Mouse (Mus musculus) retina, postnatal 1 day (tissue): ENCODE measurements at regions not wholly inside any gene's neighbourhood (a gene's known extent, or its start where the extent isn't known, plus 50 kb on each side); places are given as distances from the start of the nearest gene placed in this dataset.
A peak's percentile ranks its signal among the peaks of the same experiment; 100 is the strongest.

Experiments
- DNase-seq: peaks from one replicate; pipeline ENCODE4 v3.0.0-alpha.2; 2012

DNA sequence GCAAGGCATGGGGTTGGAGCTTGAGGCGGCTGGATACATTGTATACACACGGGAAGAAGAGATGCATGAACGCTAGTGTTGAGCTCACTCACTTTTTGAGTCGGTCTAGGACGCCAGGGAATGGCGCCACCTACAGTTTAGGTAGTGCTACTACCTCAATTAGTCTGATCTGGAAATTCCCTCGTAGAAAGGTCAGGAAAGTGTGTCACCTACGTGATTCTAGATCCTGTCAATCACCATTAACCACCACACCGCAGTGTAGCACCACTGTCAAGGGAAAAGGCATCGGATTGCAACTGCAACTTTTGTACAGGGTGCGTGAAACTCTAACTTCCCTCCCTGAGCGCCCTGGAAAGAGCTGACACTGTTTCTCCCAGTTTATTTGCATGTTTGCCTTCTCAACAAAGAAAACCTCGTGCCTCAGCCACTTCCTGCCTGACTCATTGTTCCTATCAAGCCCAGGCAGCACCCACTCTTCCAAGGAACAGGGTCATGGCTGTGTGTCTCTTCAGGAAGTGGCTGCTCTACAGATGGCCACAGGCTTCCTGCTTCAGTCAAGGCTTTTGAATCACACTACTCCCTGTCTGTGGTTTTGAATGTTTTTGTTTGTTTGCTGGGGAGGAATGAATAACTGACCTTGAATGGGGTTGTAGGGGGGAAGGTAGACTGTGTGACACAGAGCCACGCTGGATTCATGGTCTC lies 231.6 kb upstream of the Jmjd1c start:
- peak; percentile 24 for DNase-seq

- no peak for DNase-seq
These were observed 230.8 kb upstream of the Jmjd1c start for GRCm38 (mm10) chr10:66865010-66865582.

GRCm38 (mm10) chr10:66871133-66871664 lies 224.7 kb upstream of the Jmjd1c start:
- no peak for DNase-seq

- no peak for DNase-seq
These were observed 224.3 kb upstream of the Jmjd1c start for GRCm38 (mm10) chr10:66871673-66872072.

DNA sequence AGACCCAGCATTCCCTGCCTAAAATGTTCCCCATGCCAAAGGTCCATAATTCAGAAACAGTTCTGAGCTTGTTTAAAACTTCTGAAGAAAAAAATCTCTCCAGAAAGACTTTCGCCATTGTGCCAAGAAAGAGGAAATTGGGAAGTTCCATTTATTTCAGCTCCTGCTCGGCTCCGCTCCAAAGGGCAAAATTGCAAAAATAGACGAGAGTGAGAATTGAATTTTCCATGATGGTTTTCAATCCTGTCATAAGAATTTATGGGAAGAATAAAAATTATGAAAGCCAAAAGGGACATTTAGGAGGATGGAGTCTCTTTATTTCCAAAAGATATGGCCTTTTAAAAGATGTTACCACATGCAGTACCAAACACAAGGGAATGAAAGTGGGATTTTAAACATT lies 222.5 kb upstream of the Jmjd1c start:
- DNase-seq = no peak

GRCm38 (mm10) chr10:66879071-66879470 lies 216.9 kb upstream of the Jmjd1c start:
- no peak for DNase-seq

DNA sequence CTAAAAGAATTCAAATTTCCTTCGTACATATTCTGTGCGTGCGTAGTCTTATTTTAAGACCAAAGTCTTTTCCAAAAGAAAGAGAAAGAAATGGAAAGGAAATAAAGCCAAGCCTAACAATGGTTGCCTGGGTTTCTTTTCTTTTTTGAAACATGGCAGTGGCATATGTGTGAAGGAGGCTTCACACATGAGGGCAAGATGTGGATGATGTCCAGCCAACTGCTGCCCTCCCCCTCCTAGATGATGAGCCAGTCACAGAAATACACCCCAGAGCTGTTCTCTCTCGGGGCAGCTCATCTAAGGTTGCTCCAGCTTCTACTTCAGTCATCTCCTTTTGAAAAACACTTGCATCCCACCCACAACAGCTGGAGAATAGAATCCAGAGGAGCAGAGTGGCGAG lies 213.1 kb upstream of the Jmjd1c start:
- no peak for DNase-seq

- no peak for DNase-seq
These were observed 210.3 kb upstream of the Jmjd1c start for GRCm38 (mm10) chr10:66885575-66885974.

DNA sequence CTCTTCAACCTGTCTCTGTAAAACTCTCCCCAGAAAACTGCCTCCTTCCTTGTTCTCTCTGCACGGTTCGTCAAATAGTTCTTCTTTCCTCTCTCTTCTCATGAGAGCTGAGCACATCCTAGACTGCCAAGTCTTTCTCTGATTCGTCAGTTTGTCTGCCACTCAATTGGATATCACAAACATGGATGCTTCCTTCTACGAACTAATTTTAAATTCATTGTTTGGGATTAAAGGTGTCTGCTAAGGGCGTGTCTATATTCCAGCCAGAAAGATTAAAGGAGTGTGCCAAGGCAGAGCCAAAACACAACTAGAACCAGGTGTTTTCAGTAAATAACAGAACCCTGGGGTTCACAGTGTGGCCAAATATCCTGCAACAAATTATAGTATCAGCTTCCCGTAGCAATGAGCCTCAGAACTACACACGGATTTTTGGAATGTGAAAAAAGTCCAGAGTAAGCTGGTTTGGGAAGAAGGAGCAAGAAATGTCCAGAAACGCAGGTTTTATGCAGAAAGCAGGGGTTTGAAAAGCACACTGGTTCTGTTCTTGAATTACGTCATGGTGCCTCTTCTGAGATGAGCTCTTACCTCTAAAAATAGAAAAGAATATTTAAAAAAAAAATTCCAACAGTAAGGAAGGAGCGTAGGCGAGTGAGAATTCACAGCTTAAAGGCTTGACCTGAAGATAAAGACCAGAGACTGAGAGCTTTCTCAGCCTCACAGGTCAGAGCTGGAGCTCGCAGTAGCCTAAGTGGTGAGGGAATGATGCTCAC lies 206.0 kb upstream of the Jmjd1c start:
- DNase-seq = no peak

GRCm38 (mm10) chr10:66891811-66892210 lies 204.1 kb upstream of the Jmjd1c start:
- no peak for DNase-seq

GRCm38 (mm10) chr10:66893836-66894235 lies 202.1 kb upstream of the Jmjd1c start:
- DNase-seq = peak; percentile 57

DNA sequence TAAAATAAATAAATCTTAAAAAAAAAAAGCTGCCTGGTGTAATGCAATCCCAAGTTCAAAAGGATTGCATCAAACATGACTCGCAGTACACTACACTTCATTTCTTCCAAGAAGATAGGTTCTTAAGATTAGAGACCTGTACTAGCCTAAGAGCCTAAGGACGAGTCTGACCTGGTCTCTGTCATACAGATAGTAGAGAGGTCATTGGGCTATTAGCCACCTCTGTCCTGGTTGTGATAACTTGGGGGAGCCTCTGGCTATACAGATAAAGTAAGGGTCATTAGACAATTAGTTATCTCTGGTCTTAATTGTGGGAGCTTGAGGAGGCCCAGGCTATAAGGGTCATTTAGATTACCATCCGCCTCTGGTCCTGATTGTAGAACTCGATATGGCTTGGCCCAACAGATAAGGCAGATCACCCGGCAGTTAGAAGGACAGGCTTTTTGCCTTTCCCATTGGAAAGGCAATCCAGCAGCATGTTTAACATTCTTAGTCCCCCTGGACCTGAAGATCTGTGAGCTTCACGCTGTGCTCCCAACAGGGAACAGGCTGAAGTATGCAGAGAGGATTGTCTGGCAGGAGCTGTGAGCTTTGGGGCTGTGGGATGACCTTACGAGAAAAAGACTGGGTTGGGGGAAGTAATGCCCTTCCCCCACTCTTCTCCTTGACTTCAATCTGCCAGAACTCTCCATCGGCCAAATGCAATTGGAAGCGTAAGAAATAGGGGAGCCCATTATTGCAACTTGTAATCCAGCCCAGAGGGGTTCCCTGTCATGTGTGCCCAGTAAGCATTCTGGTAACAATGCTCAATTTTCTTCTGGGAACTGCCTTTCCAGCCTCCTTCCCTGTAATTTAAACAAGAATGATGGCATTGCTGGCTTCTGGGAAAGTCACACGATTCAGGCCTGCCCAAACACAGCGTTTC lies 199.0 kb upstream of the Jmjd1c start:
- no peak for DNase-seq

- DNase-seq = no peak
These were observed 196.2 kb upstream of the Jmjd1c start for GRCm38 (mm10) chr10:66899724-66900123.

DNA sequence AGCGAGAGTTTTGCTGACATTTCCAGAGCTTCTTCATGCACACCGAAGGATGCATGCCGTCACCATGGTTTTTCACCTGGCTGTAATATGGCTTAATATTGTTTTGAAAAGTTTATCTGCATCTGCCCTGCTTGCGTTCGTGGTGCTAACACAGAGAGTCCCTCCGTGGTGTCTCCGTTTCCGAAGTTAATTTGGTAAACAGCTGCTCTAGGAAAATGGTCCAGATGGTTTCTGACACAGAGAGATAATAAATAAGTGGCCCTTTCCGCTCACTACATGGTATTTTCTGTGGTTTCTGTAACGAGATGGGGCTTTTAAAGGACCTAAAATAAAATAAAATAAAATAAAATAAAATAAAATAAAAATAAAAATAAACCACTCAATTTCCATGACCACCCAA lies 195.1 kb upstream of the Jmjd1c start:
- DNase-seq = no peak

DNA sequence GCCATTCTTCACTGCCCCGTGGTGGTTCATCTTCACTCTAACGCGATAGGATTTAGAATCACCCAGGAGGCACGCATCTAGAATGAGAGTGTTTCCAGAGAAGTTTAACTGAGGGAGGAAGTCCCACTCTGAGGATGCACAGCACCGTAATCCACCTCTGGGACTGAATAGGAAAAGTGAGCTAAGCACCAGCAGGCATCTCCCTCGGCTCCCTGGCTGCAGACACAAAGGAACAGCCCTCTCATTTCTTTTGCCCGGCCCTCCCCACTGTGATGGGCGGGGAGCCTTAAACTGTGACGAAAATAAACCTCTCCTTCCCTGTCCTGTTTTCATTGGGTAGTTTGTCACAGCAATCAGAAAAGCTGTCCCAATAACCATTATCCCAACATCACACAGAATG lies 194.1 kb upstream of the Jmjd1c start:
- DNase-seq = peak; percentile 47

GRCm38 (mm10) chr10:66904552-66905367 lies 191.2 kb upstream of the Jmjd1c start:
- no peak for DNase-seq

GRCm38 (mm10) chr10:66907842-66908241 lies 188.1 kb upstream of the Jmjd1c start:
- DNase-seq = no peak

DNA sequence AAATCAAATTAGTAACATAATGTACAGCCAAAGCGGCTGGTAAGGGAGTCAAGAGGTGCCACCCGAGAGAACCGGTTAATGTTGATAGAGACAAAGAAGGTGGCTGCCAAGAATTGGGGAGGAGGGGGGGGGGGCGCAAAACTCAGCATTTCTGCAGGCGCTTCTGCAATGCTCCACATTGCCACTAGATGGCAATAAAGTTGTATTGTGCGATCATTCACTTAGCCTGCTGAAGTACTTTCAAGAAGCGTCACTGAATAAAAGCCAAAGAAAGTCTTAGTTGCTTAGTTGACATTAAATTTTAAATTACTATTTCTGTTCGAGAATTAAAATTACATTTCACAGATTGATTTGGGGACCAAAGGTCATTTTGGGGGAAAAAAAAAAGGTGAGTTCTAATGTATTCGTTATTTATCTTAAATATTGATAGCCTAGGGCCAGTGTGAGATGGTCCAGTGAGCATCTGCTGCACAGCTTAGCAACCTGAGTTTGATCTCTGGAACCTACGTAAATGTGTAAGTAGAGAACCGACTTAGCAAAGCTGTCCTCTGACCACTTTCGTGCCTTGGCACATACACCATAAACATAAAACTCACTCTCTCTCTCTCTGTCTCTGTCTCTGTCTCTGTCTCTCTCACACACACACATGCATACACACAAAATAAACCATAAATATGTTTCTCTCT lies 186.6 kb upstream of the Jmjd1c start:
- DNase-seq = peak; percentile 83

GRCm38 (mm10) chr10:66909905-66910681 lies 185.8 kb upstream of the Jmjd1c start:
- DNase-seq = no peak

- DNase-seq = no peak
These were observed 184.5 kb upstream of the Jmjd1c start for GRCm38 (mm10) chr10:66911261-66911911.
